Comparison of ENCODE assay signal across 17 mouse cellular contexts in the genomic region with DNA sequence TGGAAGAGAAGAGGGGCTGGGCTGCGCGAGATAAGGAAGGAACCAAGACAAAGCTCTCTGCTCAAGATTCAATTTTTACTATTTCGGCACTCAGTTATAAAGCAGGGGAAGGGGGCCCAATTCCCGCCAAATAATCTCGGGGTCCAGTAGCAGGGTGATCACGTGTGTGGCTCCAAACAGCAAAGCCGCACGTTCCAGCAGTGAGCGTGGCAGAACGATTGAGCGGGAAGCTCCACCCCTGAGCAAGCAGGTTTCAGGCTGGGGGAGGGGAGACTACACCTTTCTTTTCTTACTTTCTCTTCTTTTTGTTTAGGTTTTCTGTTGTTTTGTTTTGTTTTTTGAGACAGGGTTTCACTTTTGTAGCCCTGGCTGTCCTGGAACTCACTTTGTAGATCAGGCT. TPM values are rescaled to one million over a fixed set of nuclear protein-coding genes. Genes with fewer than 3 reads are reported as not detected.
DNase-seq lines count a peak whose midpoint lies in the region; TF ChIP-seq lines count a peak whose summit lies in the region.
"Not testable (repeated sequence)": the region's sequence is repeated elsewhere in the genome, so short reads cannot be mapped to it uniquely, and the experiment has no call there.
"Had no signal": no experiment of that assay in that cellular context is flagged by ENCODE, and none has a peak within 500 bp of the region (broad histone marks: within the 10 kb centered on the region; RNA-seq: fewer than 3 reads in every experiment).

No protein-coding gene starts in this region.

- not testable (repeated sequence) for TF ChIP-seq POLR2A in ES-Bruce4 (IDR thresholded peaks at IDR 0.05; ENCODE audit: insufficient read depth, low read length); testis, adult 2 months (IDR thresholded peaks at IDR 0.05; ENCODE audit: control insufficient read depth, low read depth, low read length)

- H3K9me3 ChIP-seq in ES-Bruce4 (replicated peaks; ENCODE audit: control insufficient read depth, insufficient read depth, low read length, poor library complexity, severe bottlenecking); ES-E14 (ENCODE audit: control insufficient read depth, insufficient read depth, low read depth, low read length): not testable (repeated sequence)

- not testable (repeated sequence) for H3K4me3 ChIP-seq in ES-Bruce4 (ENCODE audit: low read depth, low read length); ES-E14 (ENCODE audit: insufficient read depth in 1 of 2, low read depth in 1 of 2, low read length in 2 of 2, poor library complexity in 1 of 2, severe bottlenecking in 1 of 2)
- H3K4me3 ChIP-seq in testis, adult 2 months (ENCODE audit: control insufficient read depth, low read depth, low read length) = peak overlapping the region; percentile 91

- 0 out of 2 replicates have a peak, but pooled peaks have one; percentile 20 for TF ChIP-seq EP300 in ES-Bruce4 (IDR thresholded peaks at IDR 0.05; ENCODE audit: insufficient read depth, low read depth, low read length)

- not testable (repeated sequence) for H3K4me1 ChIP-seq in ES-Bruce4 (ENCODE audit: control insufficient read depth, insufficient read depth, low read length); testis, adult 2 months (ENCODE audit: control insufficient read depth, insufficient read depth, low read length)
- H3K4me1 ChIP-seq in ES-E14 (ENCODE audit: control insufficient read depth in 2 of 2, insufficient read depth in 2 of 2, low read length in 2 of 2, poor library complexity in 1 of 2) = peaks cover 6 to 14% of the 10 kb centered on the region in 2 experiments

- not testable (repeated sequence) for H3K27me3 ChIP-seq in ES-Bruce4 (ENCODE audit: control insufficient read depth, insufficient read depth, low read length, poor library complexity, severe bottlenecking); testis, adult 2 months (ENCODE audit: control insufficient read depth, insufficient read depth, low read length)

- peaks cover 14% of the 10 kb centered on the region for H3K36me3 ChIP-seq in ES-Bruce4 (ENCODE audit: control insufficient read depth, insufficient read depth, low read length, poor library complexity, severe bottlenecking)
- H3K36me3 ChIP-seq in ES-E14 (ENCODE audit: control insufficient read depth, insufficient read depth, low read length, poor library complexity, severe bottlenecking) = peaks cover 14% of the 10 kb centered on the region
- H3K36me3 ChIP-seq in testis, adult 2 months (ENCODE audit: control insufficient read depth, insufficient read depth, low read length) = not testable (repeated sequence)

- not testable (repeated sequence) for H3K9ac ChIP-seq in ES-Bruce4 (ENCODE audit: low read depth, poor library complexity, severe bottlenecking)
- H3K9ac ChIP-seq in ES-E14 (ENCODE audit: insufficient read depth, low read depth, low read length, poor library complexity, severe bottlenecking) = peak overlapping the region; percentile 98; the same call in 1 of the 2 replicates

- TF ChIP-seq CTCF in ES-Bruce4 (IDR thresholded peaks at IDR 0.05; ENCODE audit: low read depth, low read length); testis, adult 2 months (IDR thresholded peaks at IDR 0.05; ENCODE audit: control insufficient read depth, insufficient read depth, insufficient replicate concordance, low read depth, low read length): not testable (repeated sequence)

- peak overlapping the region; percentile 34; the same call in 1 of the 2 replicates for H3K27ac ChIP-seq in ES-Bruce4 (ENCODE audit: insufficient read depth, low read length)
- H3K27ac ChIP-seq in ES-E14 (ENCODE audit: insufficient read depth, low read depth, low read length, poor library complexity, severe bottlenecking) = peak overlapping the region; percentile 13; the same call in 1 of the 2 replicates
- H3K27ac ChIP-seq in testis, adult 2 months (ENCODE audit: control insufficient read depth, insufficient read depth, low read depth, low read length) = not testable (repeated sequence)

- DNase-seq in ES-CJ7 (ENCODE audit: low read depth, low spot score) (peak; percentile 51), R1 (ENCODE audit: low read depth, low spot score) (peak; percentile 51), ZHBTc4 (ENCODE audit: low read depth, low spot score) (peak; percentile 29)
- not testable (repeated sequence) for DNase-seq in ES-E14 (ENCODE audit: low read depth, low spot score)
- peak; percentile 82 for DNase-seq in heart, adult 11 months

- in situ Hi-C loops in ES-E14 (cut with MboI; ENCODE audit: low sequenced_read_pairs in 2 of 2, unreplicated experiment in 2 of 2) = not testable (repeated sequence)

RNA-seq across cellular contexts. Expression of a gene that starts 2.5 kb away (rescaled TPM):
- 40.6 and 41.0 TPM in 2 replicates for polyA plus RNA-seq in ES-Bruce4 (2011; ENCODE audit: insufficient read depth, insufficient read length, low read depth, missing spikeins)
- 50.0 and 54.7 TPM in 2 replicates for total RNA-seq in ES-E14 (2012; rRNA removed)
- 15.1 and 15.3 TPM in 2 replicates for polyA plus RNA-seq in testis, adult 2 months (2012; rRNA removed)

RNA-seq across cellular contexts. Expression of a gene that starts 2.7 kb away (rescaled TPM):
- not detected in 2 replicates for polyA plus RNA-seq in ES-Bruce4 (2011; ENCODE audit: insufficient read depth, insufficient read length, low read depth, missing spikeins)
- 1.4 and 1.5 TPM in 2 replicates for total RNA-seq in ES-E14 (2012; rRNA removed)
- 5.3 and 6.2 TPM in 2 replicates for polyA plus RNA-seq in testis, adult 2 months (2012; rRNA removed)
- polyA plus RNA-seq: activated CD4-positive, CD25-positive, alpha-beta regulatory T cell, adult 4 months; adrenal gland, adult 2 months; CD4-positive, CD25-positive, alpha-beta regulatory T cell, adult 4 months had no signal

RNA-seq across cellular contexts. Expression of a gene that starts 29.7 kb away (rescaled TPM):
- polyA plus RNA-seq in ES-Bruce4 (2011; ENCODE audit: insufficient read depth, insufficient read length, low read depth, missing spikeins) = 0.16 TPM in 1 of 2 replicates, not detected in the other
- 0.63 and 3.3 TPM in 2 replicates for total RNA-seq in ES-E14 (2012; rRNA removed)
- 0.02 and 0.25 TPM in 2 replicates for polyA plus RNA-seq in testis, adult 2 months (2012; rRNA removed)
- total RNA-seq: adrenal gland, adult 18-20 months; adrenal gland, adult 2 months; adrenal gland, adult 8-10 months; adrenal gland, postnatal 14 days; adrenal gland, postnatal 25 days; adrenal gland, postnatal 36 days; CH12.LX had no signal
- polyA plus RNA-seq: adrenal gland, adult 2 months; CD4-positive, CD25-positive, alpha-beta regulatory T cell, adult 4 months; G1E had no signal

RNA-seq across cellular contexts. Expression of a gene that starts 34.6 kb away (rescaled TPM):
- polyA plus RNA-seq in ES-Bruce4 (2011; ENCODE audit: insufficient read depth, insufficient read length, low read depth, missing spikeins) = 73.3 and 74.5 TPM in 2 replicates
- total RNA-seq in ES-E14 (2012; rRNA removed) = 21.7 and 32.1 TPM in 2 replicates
- polyA plus RNA-seq in testis, adult 2 months (2012; rRNA removed) = 94.3 and 104 TPM in 2 replicates
